In genomic region chr17:31893371-31894060, GRCm38 (mm10) we compare ENCODE assay signal across 14 mouse cellular contexts. TPM values are rescaled to one million over a fixed set of nuclear protein-coding genes. Genes with fewer than 3 reads are reported as not detected.
DNase-seq lines count a peak whose midpoint lies in the region; ATAC-seq lines count a peak whose summit lies in the region.
"Had no signal": no experiment of that assay in that cellular context is flagged by ENCODE, and none has a peak within 500 bp of the region (broad histone marks: within the 10 kb centered on the region; RNA-seq: fewer than 3 reads in every experiment).

No protein-coding gene starts in this region.

- WGBS in heart, embryonic 11.5 days (ENCODE audit: insufficient replicate concordance): 65% methylated on average over 5 of the region's 5 CpGs
- 69% methylated on average over 5 of the region's 5 CpGs for WGBS in lung, embryonic 15.5 days
- 61% methylated on average over 5 of the region's 5 CpGs for WGBS in stomach, embryonic 16.5 days

- no peaks in the 10 kb centered on the region for H3K9me3 ChIP-seq in heart, embryonic 11.5 days (replicated peaks; ENCODE audit: control insufficient read depth, low read length)
- no peaks in the 10 kb centered on the region for H3K9me3 ChIP-seq in lung, embryonic 15.5 days
- no peaks in the 10 kb centered on the region for H3K9me3 ChIP-seq in stomach, embryonic 16.5 days (replicated peaks; ENCODE audit: control insufficient read depth, low read length)
- H3K9me3 ChIP-seq: forebrain, embryonic 10.5 days; hindbrain, embryonic 15.5 days; limb, embryonic 13.5 days; midbrain, embryonic 13.5 days had no signal

- H3K4me1 ChIP-seq in heart, embryonic 11.5 days (ENCODE audit: control insufficient read depth, insufficient read depth, low read length): peaks cover 61% of the 10 kb centered on the region
- peaks cover 74% of the 10 kb centered on the region for H3K4me1 ChIP-seq in lung, embryonic 15.5 days
- H3K4me1 ChIP-seq in stomach, embryonic 16.5 days (ENCODE audit: control insufficient read depth, insufficient read depth, low read length): peaks cover 56% of the 10 kb centered on the region

- intact Hi-C loops in heart, postnatal 10 days (cut with DNase I): no loop called here

- peak overlapping the region; percentile 73; the same call in 1 of the 2 replicates for H3K27ac ChIP-seq in heart, embryonic 11.5 days (ENCODE audit: low read depth, low read length)
- peak overlapping the region; percentile 95 for H3K27ac ChIP-seq in lung, embryonic 15.5 days
- peak overlapping the region; percentile 88 for H3K27ac ChIP-seq in stomach, embryonic 16.5 days (ENCODE audit: low read length)
- H3K27ac ChIP-seq: hindbrain, embryonic 15.5 days; limb, embryonic 13.5 days; midbrain, embryonic 13.5 days had no signal

- H3K36me3 ChIP-seq in heart, embryonic 11.5 days (ENCODE audit: control insufficient read depth, insufficient read depth, low read length): no peaks in the 10 kb centered on the region
- no peaks in the 10 kb centered on the region for H3K36me3 ChIP-seq in lung, embryonic 15.5 days
- no peaks in the 10 kb centered on the region for H3K36me3 ChIP-seq in stomach, embryonic 16.5 days (ENCODE audit: control insufficient read depth, insufficient read depth, low read length)
- H3K36me3 ChIP-seq: forebrain, embryonic 10.5 days; hindbrain, embryonic 15.5 days; limb, embryonic 13.5 days; midbrain, embryonic 13.5 days had no signal

- no peak for DNase-seq in heart, postnatal 10 days
- no peak for DNase-seq in lung, postnatal 14 days
- peak; percentile 2 for DNase-seq in urinary bladder, postnatal 14 days (ENCODE audit: low spot score)
- no peak for DNase-seq in urinary bladder, postnatal 36 days (ENCODE audit: low spot score in 2 of 2)
- DNase-seq in retina, postnatal 1 day: no peak
- DNase-seq: cerebellum, adult 9-10 months; liver, postnatal 0 days had no signal

- H3K9ac ChIP-seq in heart, embryonic 11.5 days (ENCODE audit: low read depth, low read length): no peak overlapping the region
- H3K9ac ChIP-seq in lung, embryonic 15.5 days: no peak overlapping the region
- no peak overlapping the region for H3K9ac ChIP-seq in stomach, embryonic 16.5 days (ENCODE audit: low read length)
- H3K9ac ChIP-seq: hindbrain, embryonic 15.5 days; limb, embryonic 13.5 days; liver, postnatal 0 days; midbrain, embryonic 13.5 days had no signal

- no peak for ATAC-seq in heart, embryonic 11.5 days (replicated peaks; ENCODE audit: insufficient number of reproducible peaks, low FRiP score, low TSS enrichment)
- ATAC-seq in lung, embryonic 15.5 days (ENCODE audit: borderline replicate concordance, extremely low read depth, low FRiP score, low TSS enrichment): no peak
- no peak for ATAC-seq in stomach, embryonic 16.5 days (ENCODE audit: insufficient read depth, low FRiP score)

- H3K4me3 ChIP-seq in heart, embryonic 11.5 days (ENCODE audit: low read depth, low read length): no peak overlapping the region
- no peak overlapping the region for H3K4me3 ChIP-seq in lung, embryonic 15.5 days
- no peak overlapping the region for H3K4me3 ChIP-seq in stomach, embryonic 16.5 days (replicated peaks; ENCODE audit: low read length)
- H3K4me3 ChIP-seq: forebrain, embryonic 10.5 days; hindbrain, embryonic 15.5 days; limb, embryonic 13.5 days; midbrain, embryonic 13.5 days had no signal

- no peaks in the 10 kb centered on the region for H3K27me3 ChIP-seq in heart, embryonic 11.5 days (ENCODE audit: control insufficient read depth, insufficient read depth, low read length)
- no peaks in the 10 kb centered on the region for H3K27me3 ChIP-seq in lung, embryonic 15.5 days
- H3K27me3 ChIP-seq in stomach, embryonic 16.5 days (ENCODE audit: control insufficient read depth, insufficient read depth, low read length): no peaks in the 10 kb centered on the region
- H3K27me3 ChIP-seq: hindbrain, embryonic 15.5 days; limb, embryonic 13.5 days; midbrain, embryonic 13.5 days had no signal

- H3K4me2 ChIP-seq in heart, embryonic 11.5 days: no peak overlapping the region
- no peak overlapping the region for H3K4me2 ChIP-seq in lung, embryonic 15.5 days
- no peak overlapping the region for H3K4me2 ChIP-seq in stomach, embryonic 16.5 days (ENCODE audit: low read depth, low read length)
- H3K4me2 ChIP-seq: hindbrain, embryonic 15.5 days; midbrain, embryonic 13.5 days had no signal

RNA-seq across cellular contexts. Expression of gene Sik1, which starts 37.9 kb away (rescaled TPM):
- 21.7 and 24.3 TPM in 2 replicates for polyA plus RNA-seq in heart, embryonic 11.5 days (2014; fragmentation: Nextera tagmentation; extraction: Ambion mirVana)
- 10 to 100 TPM; 33.6 to 45.9 TPM for total RNA-seq in heart, postnatal 10 days (2021)
- 32.7 and 35.4 TPM in 2 replicates for polyA plus RNA-seq in lung, embryonic 15.5 days (2015; fragmentation: Nextera tagmentation; extraction: Ambion mirVana)
- 18.4 and 20.2 TPM in 2 replicates for polyA plus RNA-seq in stomach, embryonic 16.5 days (2015; fragmentation: Nextera tagmentation; extraction: Ambion mirVana)
